Mouse (Mus musculus) lung, postnatal 0 days (tissue): ENCODE data around the gene Upk2.

ENCODE experiments used
- CTCF ChIP-seq: IDR thresholded peaks from 2 replicates; pipeline ENCODE4 v1.5.1; 2016; ENCODE audit warnings: antibody characterized with exemption, mild to moderate bottlenecking
- EP300 ChIP-seq: IDR thresholded peaks from 2 replicates; pipeline ENCODE4 v1.6.1; 2016; ENCODE audit warnings: antibody characterized with exemption, mild to moderate bottlenecking, control low read depth

- TF ChIP-seq CTCF (no peak), EP300 (no peak)
Observed at GRCm38 (mm10) chr9:44412781-44413180, 42.0 kb downstream of the Upk2 start.
